Mouse (Mus musculus): ENCODE data around the gene Sft2d1. TPM values are rescaled to one million over a fixed set of nuclear protein-coding genes. Genes with fewer than 3 reads are reported as not detected.
"Not testable (repeated sequence)": the region's sequence is repeated elsewhere in the genome, so short reads cannot be mapped to it uniquely, and the experiment has no call there.

Gene Sft2d1
- polyA plus RNA-seq, 1 experiment from 2014 or later, result 93.9 TPM

GRCm38 (mm10) chr17:8298281-8298680 lies 12.6 kb upstream of the Sft2d1 start:
- Histone ChIP-seq H3K9me3 (ENCODE audit: low read length) (no peaks in the 10 kb centered on the region), H3K36me3 (ENCODE audit: insufficient read depth, low read length) (no peaks in the 10 kb centered on the region), H3K4me1 (ENCODE audit: insufficient read depth, low read length) (no peaks in the 10 kb centered on the region), H3K9ac (replicated peaks; ENCODE audit: low read length) (no peak overlapping the region), H3K27ac (ENCODE audit: low read length) (no peak overlapping the region), H3K4me2 (replicated peaks; ENCODE audit: low read depth, low read length) (no peak overlapping the region), H3K4me3 (ENCODE audit: low read length) (no peak overlapping the region), H3K27me3 (ENCODE audit: insufficient read depth, low read length) (no peaks in the 10 kb centered on the region)
- no peak for ATAC-seq (ENCODE audit: low FRiP score, low TSS enrichment)
- 94% methylated on average over 2 of the region's 2 CpGs for WGBS

GRCm38 (mm10) chr17:8299524-8299923 lies 11.4 kb upstream of the Sft2d1 start:
- ATAC-seq (ENCODE audit: low FRiP score, low TSS enrichment), result no peak
- no peaks in the 10 kb centered on the region for H3K36me3 ChIP-seq (ENCODE audit: insufficient read depth, low read length)
- H3K4me2 ChIP-seq (replicated peaks; ENCODE audit: low read depth, low read length), result no peak overlapping the region
- H3K27ac ChIP-seq (ENCODE audit: low read length), result no peak overlapping the region
- H3K9ac ChIP-seq (replicated peaks; ENCODE audit: low read length), result no peak overlapping the region
- no peaks in the 10 kb centered on the region for H3K9me3 ChIP-seq (ENCODE audit: low read length)
- no peaks in the 10 kb centered on the region for H3K27me3 ChIP-seq (ENCODE audit: insufficient read depth, low read length)
- no peak overlapping the region for H3K4me3 ChIP-seq (ENCODE audit: low read length)
- H3K4me1 ChIP-seq (ENCODE audit: insufficient read depth, low read length), result no peaks in the 10 kb centered on the region

GRCm38 (mm10) chr17:8301515-8301914 lies 9.4 kb upstream of the Sft2d1 start:
- Histone ChIP-seq H3K4me2 (replicated peaks; ENCODE audit: low read depth, low read length) (no peak overlapping the region), H3K9me3 (ENCODE audit: low read length) (no peaks in the 10 kb centered on the region), H3K4me1 (ENCODE audit: insufficient read depth, low read length) (no peaks in the 10 kb centered on the region), H3K36me3 (ENCODE audit: insufficient read depth, low read length) (no peaks in the 10 kb centered on the region), H3K4me3 (ENCODE audit: low read length) (no peak overlapping the region), H3K27me3 (ENCODE audit: insufficient read depth, low read length) (no peaks in the 10 kb centered on the region), H3K27ac (ENCODE audit: low read length) (no peak overlapping the region), H3K9ac (replicated peaks; ENCODE audit: low read length) (no peak overlapping the region)
- ATAC-seq (ENCODE audit: low FRiP score, low TSS enrichment), result no peak
- WGBS, result 76% methylated on average over 4 of the region's 4 CpGs

GRCm38 (mm10) chr17:8302772-8303438 lies 8.0 kb upstream of the Sft2d1 start:
- no peak overlapping the region for H3K9ac ChIP-seq (replicated peaks; ENCODE audit: low read length)
- H3K4me1 ChIP-seq (ENCODE audit: insufficient read depth, low read length), result no peaks in the 10 kb centered on the region
- no peak overlapping the region for H3K4me2 ChIP-seq (replicated peaks; ENCODE audit: low read depth, low read length)
- no peaks in the 10 kb centered on the region for H3K9me3 ChIP-seq (ENCODE audit: low read length)
- no peaks in the 10 kb centered on the region for H3K27me3 ChIP-seq (ENCODE audit: insufficient read depth, low read length)
- H3K4me3 ChIP-seq (ENCODE audit: low read length), result no peak overlapping the region
- no peak overlapping the region for H3K27ac ChIP-seq (ENCODE audit: low read length)
- ATAC-seq (ENCODE audit: low FRiP score, low TSS enrichment), result no peak
- 83% methylated on average over 7 of the region's 7 CpGs for WGBS
- H3K36me3 ChIP-seq (ENCODE audit: insufficient read depth, low read length), result no peaks in the 10 kb centered on the region

- no peaks in the 10 kb centered on the region for H3K9me3 ChIP-seq (ENCODE audit: low read length)
- no peak overlapping the region for H3K4me3 ChIP-seq (ENCODE audit: low read length)
- 66% methylated on average over 5 of the region's 5 CpGs for WGBS
- H3K4me1 ChIP-seq (ENCODE audit: insufficient read depth, low read length), result no peaks in the 10 kb centered on the region
- no peak overlapping the region for H3K9ac ChIP-seq (replicated peaks; ENCODE audit: low read length)
- H3K27me3 ChIP-seq (ENCODE audit: insufficient read depth, low read length), result no peaks in the 10 kb centered on the region
- ATAC-seq (ENCODE audit: low FRiP score, low TSS enrichment), result no peak
- no peak overlapping the region for H3K27ac ChIP-seq (ENCODE audit: low read length)
- no peak overlapping the region for H3K4me2 ChIP-seq (replicated peaks; ENCODE audit: low read depth, low read length)
- no peaks in the 10 kb centered on the region for H3K36me3 ChIP-seq (ENCODE audit: insufficient read depth, low read length)
Observed at GRCm38 (mm10) chr17:8303671-8304070, 7.2 kb upstream of the Sft2d1 start.

- Histone ChIP-seq H3K9ac (replicated peaks; ENCODE audit: low read length) (no peak overlapping the region), H3K27me3 (ENCODE audit: insufficient read depth, low read length) (no peaks in the 10 kb centered on the region), H3K4me2 (replicated peaks; ENCODE audit: low read depth, low read length) (no peak overlapping the region), H3K27ac (ENCODE audit: low read length) (no peak overlapping the region), H3K36me3 (ENCODE audit: insufficient read depth, low read length) (no peaks in the 10 kb centered on the region), H3K9me3 (ENCODE audit: low read length) (no peaks in the 10 kb centered on the region), H3K4me3 (ENCODE audit: low read length) (no peak overlapping the region), H3K4me1 (ENCODE audit: insufficient read depth, low read length) (no peaks in the 10 kb centered on the region)
- 37% methylated on average over 3 of the region's 3 CpGs for WGBS
- no peak for ATAC-seq (ENCODE audit: low FRiP score, low TSS enrichment)
Observed at GRCm38 (mm10) chr17:8305801-8306200, 5.1 kb upstream of the Sft2d1 start.

GRCm38 (mm10) chr17:8311751-8312150 lies 849 bp downstream of the Sft2d1 start:
- no peak overlapping the region for H3K27ac ChIP-seq (ENCODE audit: low read length)

GRCm38 (mm10) chr17:8313976-8314375 lies 3.1 kb downstream of the Sft2d1 start:
- H3K4me1 ChIP-seq (ENCODE audit: insufficient read depth, low read length), result peaks cover 14% of the 10 kb centered on the region
- WGBS, result 93% methylated on average over 3 of the region's 3 CpGs
- H3K36me3 ChIP-seq (ENCODE audit: insufficient read depth, low read length), result no peaks in the 10 kb centered on the region
- H3K4me3 ChIP-seq (ENCODE audit: low read length), result no peak overlapping the region
- no peak for ATAC-seq (ENCODE audit: low FRiP score, low TSS enrichment)
- H3K27ac ChIP-seq (ENCODE audit: low read length), result no peak overlapping the region
- no peak overlapping the region for H3K9ac ChIP-seq (replicated peaks; ENCODE audit: low read length)
- H3K27me3 ChIP-seq (ENCODE audit: insufficient read depth, low read length), result no peaks in the 10 kb centered on the region
- no peaks in the 10 kb centered on the region for H3K9me3 ChIP-seq (ENCODE audit: low read length)
- no peak overlapping the region for H3K4me2 ChIP-seq (replicated peaks; ENCODE audit: low read depth, low read length)

More at GRCm38 (mm10) chr17:8311751-8312150, 849 bp downstream of the Sft2d1 start:
- 41% methylated on average over 3 of the region's 3 CpGs for WGBS
- H3K4me1 ChIP-seq (ENCODE audit: insufficient read depth, low read length), result peaks cover 14% of the 10 kb centered on the region
- peak overlapping the region; percentile 58 for H3K4me3 ChIP-seq (ENCODE audit: low read length)
- peak overlapping the region; percentile 71 for H3K4me2 ChIP-seq (replicated peaks; ENCODE audit: low read depth, low read length)
- no peaks in the 10 kb centered on the region for H3K36me3 ChIP-seq (ENCODE audit: insufficient read depth, low read length)
- H3K9ac ChIP-seq (replicated peaks; ENCODE audit: low read length), result peak overlapping the region; percentile 68
- ATAC-seq (ENCODE audit: low FRiP score, low TSS enrichment), result no peak
- no peaks in the 10 kb centered on the region for H3K9me3 ChIP-seq (ENCODE audit: low read length)
- no peaks in the 10 kb centered on the region for H3K27me3 ChIP-seq (ENCODE audit: insufficient read depth, low read length)

GRCm38 (mm10) chr17:8316251-8316650 lies 5.3 kb downstream of the Sft2d1 start:
- Histone ChIP-seq H3K27me3 (ENCODE audit: insufficient read depth, low read length) (no peaks in the 10 kb centered on the region), H3K4me3 (ENCODE audit: low read length) (no peak overlapping the region), H3K9me3 (ENCODE audit: low read length) (no peaks in the 10 kb centered on the region), H3K9ac (replicated peaks; ENCODE audit: low read length) (no peak overlapping the region), H3K36me3 (ENCODE audit: insufficient read depth, low read length) (no peaks in the 10 kb centered on the region), H3K27ac (ENCODE audit: low read length) (no peak overlapping the region), H3K4me1 (ENCODE audit: insufficient read depth, low read length) (peaks cover 14% of the 10 kb centered on the region), H3K4me2 (replicated peaks; ENCODE audit: low read depth, low read length) (no peak overlapping the region)
- WGBS, result 65% methylated on average over 1 of the region's 1 CpGs
- ATAC-seq (ENCODE audit: low FRiP score, low TSS enrichment), result no peak

- not testable (repeated sequence) for H3K9me3 ChIP-seq (ENCODE audit: low read length); H3K4me1 ChIP-seq (ENCODE audit: insufficient read depth, low read length); H3K4me3 ChIP-seq (ENCODE audit: low read length); H3K4me2 ChIP-seq (replicated peaks; ENCODE audit: low read depth, low read length); H3K9ac ChIP-seq (replicated peaks; ENCODE audit: low read length); H3K27ac ChIP-seq (ENCODE audit: low read length); H3K27me3 ChIP-seq (ENCODE audit: insufficient read depth, low read length)
- peak; percentile 73; the same call in 1 of the 2 replicates for ATAC-seq (ENCODE audit: low FRiP score, low TSS enrichment)
- 58% methylated on average over 10 of the region's 11 CpGs for WGBS
- peaks cover 14% of the 10 kb centered on the region for H3K36me3 ChIP-seq (ENCODE audit: insufficient read depth, low read length)
Observed at GRCm38 (mm10) chr17:8326877-8327276, 16.0 kb downstream of the Sft2d1 start.
